Mouse (Mus musculus) hindbrain, embryonic 15.5 days (tissue): Measurements from ENCODE around the gene Fut11. TPM values are rescaled to one million over a fixed set of nuclear protein-coding genes. Genes with fewer than 3 reads are reported as not detected.

Experiments used
- ATAC-seq: fragments of 200-750 bp; cut with Nextera tagmentation; 2 replicates; pipeline ENCODE4 v1.8.0; 2017; ENCODE audit warnings: low read depth, moderate number of reproducible peaks, moderate TSS enrichment; ENCODE audit not compliant: low FRiP score
- H3K27ac ChIP-seq: fragments of 300-500 bp; sonication (generic); replicated peaks from 2 replicates; pipeline ENCODE4 v1.5.1; 2015; ENCODE audit warnings: mild to moderate bottlenecking, inconsistent platforms
- H3K27me3 ChIP-seq: fragments of 300-500 bp; sonication (generic); 2 replicates; pipeline ENCODE4 v1.6.1; 2015; ENCODE audit warnings: control low read depth, inconsistent platforms
- H3K36me3 ChIP-seq: fragments of 300-500 bp; sonication (generic); 2 replicates; pipeline ENCODE4 v1.6.1; 2015; ENCODE audit warnings: control low read depth, inconsistent platforms
- H3K4me1 ChIP-seq: fragments of 300-500 bp; sonication (generic); replicated peaks from 2 replicates; pipeline ENCODE4 v1.6.1; 2015; ENCODE audit warnings: control low read depth, inconsistent platforms
- H3K4me2 ChIP-seq: fragments of 300-500 bp; sonication (generic); 2 replicates; pipeline ENCODE4 v1.6.1; 2015; ENCODE audit warnings: moderate library complexity, mild to moderate bottlenecking, inconsistent platforms
- H3K4me3 ChIP-seq: fragments of 300-500 bp; sonication (generic); 2 replicates; pipeline ENCODE4 v1.5.1; 2015; ENCODE audit warnings: mild to moderate bottlenecking, inconsistent platforms
- H3K9ac ChIP-seq: fragments of 300-500 bp; sonication (generic); 2 replicates; pipeline ENCODE4 v1.6.1; 2015; ENCODE audit warnings: inconsistent platforms
- H3K9me3 ChIP-seq: fragments of 300-500 bp; sonication (generic); 2 replicates; pipeline ENCODE4 v1.6.1; 2016; ENCODE audit warnings: control low read depth, inconsistent platforms
- WGBS: fragments of 180-500 bp; shearing (Covaris S2); methylation state at CpG from one replicate; pipeline ENCODE4 v1.1.7; 2015; 5-methylcytosine and 5-hydroxymethylcytosine counted together
- polyA plus RNA-seq: library from polyadenylated mRNA; unstranded; fragments of >200 nt; fragmentation: Nextera tagmentation; extraction: Ambion mirVana; gene quantifications from 2 replicates; pipeline ENCODE4 v1.2.1, GENCODE M21; 2015

The Fut11 gene
- polyA plus RNA-seq, 1 experiment from 2014 or later: 30.4 TPM

- Histone ChIP-seq H3K9ac (no peak overlapping the region), H3K36me3 (peaks cover 95% of the 10 kb centered on the region), H3K4me1 (peaks cover 2% of the 10 kb centered on the region; the same call in 1 of the 2 replicates), H3K9me3 (no peaks in the 10 kb centered on the region), H3K4me3 (no peak overlapping the region), H3K4me2 (no peak overlapping the region), H3K27ac (no peak overlapping the region), H3K27me3 (no peaks in the 10 kb centered on the region)
- 93% methylated on average over 2 of the region's 2 CpGs for WGBS
- ATAC-seq: no peak
These were observed 13.0 kb upstream of the Fut11 start for GRCm38 (mm10) chr14:20681742-20682141.

- ATAC-seq: no peak
- no peaks in the 10 kb centered on the region for H3K27me3 ChIP-seq
These were observed 12.3 kb upstream of the Fut11 start for GRCm38 (mm10) chr14:20682498-20682897.

GRCm38 (mm10) chr14:20686576-20686975, 8.2 kb upstream of the Fut11 start:
- no peak for ATAC-seq
- H3K9ac ChIP-seq: no peak overlapping the region
- WGBS: 98% methylated on average over 3 of the region's 3 CpGs

More at GRCm38 (mm10) chr14:20682498-20682897, 12.3 kb upstream of the Fut11 start:
- WGBS: 75% methylated on average over 3 of the region's 3 CpGs
- peaks cover 97% of the 10 kb centered on the region for H3K36me3 ChIP-seq
- H3K4me1 ChIP-seq: no peaks in the 10 kb centered on the region
- H3K9me3 ChIP-seq: no peaks in the 10 kb centered on the region
- H3K27ac ChIP-seq: no peak overlapping the region
- H3K4me2 ChIP-seq: no peak overlapping the region
- H3K4me3 ChIP-seq: no peak overlapping the region
- no peak overlapping the region for H3K9ac ChIP-seq

DNA sequence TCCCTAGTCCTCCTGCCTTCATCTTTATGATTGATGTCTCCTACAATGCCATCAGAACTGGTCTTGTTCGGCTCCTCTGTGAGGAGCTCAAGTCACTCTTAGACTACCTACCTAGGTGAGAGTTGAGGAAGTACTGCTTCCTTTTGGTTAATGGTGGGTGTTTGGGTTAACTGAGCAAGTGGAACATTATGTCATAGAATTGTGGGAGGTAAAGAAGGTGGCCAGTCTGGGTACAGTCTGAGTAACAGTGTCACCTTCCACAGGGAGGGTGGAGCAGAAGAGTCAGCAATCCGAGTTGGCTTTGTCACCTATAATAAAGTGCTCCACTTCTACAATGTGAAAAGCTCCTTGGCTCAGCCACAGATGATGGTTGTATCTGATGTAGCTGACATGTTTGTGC, 5.8 kb upstream of the Fut11 start:
- 88% methylated on average over 2 of the region's 2 CpGs for WGBS
- ATAC-seq: no peak
- Histone ChIP-seq H3K9me3 (no peaks in the 10 kb centered on the region), H3K4me2 (no peak overlapping the region), H3K4me1 (peaks cover 3% of the 10 kb centered on the region; the same call in 1 of the 2 replicates), H3K27me3 (no peaks in the 10 kb centered on the region), H3K36me3 (peaks cover 95% of the 10 kb centered on the region), H3K9ac (no peak overlapping the region), H3K4me3 (no peak overlapping the region), H3K27ac (no peak overlapping the region)

More at GRCm38 (mm10) chr14:20686576-20686975, 8.2 kb upstream of the Fut11 start:
- H3K4me1 ChIP-seq: no peaks in the 10 kb centered on the region
- no peak overlapping the region for H3K4me2 ChIP-seq
- no peak overlapping the region for H3K4me3 ChIP-seq
- no peaks in the 10 kb centered on the region for H3K9me3 ChIP-seq
- no peak overlapping the region for H3K27ac ChIP-seq
- H3K27me3 ChIP-seq: no peaks in the 10 kb centered on the region
- peaks cover 96% of the 10 kb centered on the region for H3K36me3 ChIP-seq

GRCm38 (mm10) chr14:20691772-20692171, 3.0 kb upstream of the Fut11 start:
- 92% methylated on average over 6 of the region's 6 CpGs for WGBS
- peaks cover 21% of the 10 kb centered on the region for H3K4me1 ChIP-seq
- H3K4me3 ChIP-seq: no peak overlapping the region
- H3K9me3 ChIP-seq: no peaks in the 10 kb centered on the region
- no peaks in the 10 kb centered on the region for H3K27me3 ChIP-seq
- H3K27ac ChIP-seq: no peak overlapping the region
- no peak overlapping the region for H3K4me2 ChIP-seq
- peaks cover 67% of the 10 kb centered on the region for H3K36me3 ChIP-seq
- no peak for ATAC-seq
- no peak overlapping the region for H3K9ac ChIP-seq

- H3K4me2 ChIP-seq: no peak overlapping the region
- no peak for ATAC-seq
- no peak overlapping the region for H3K9ac ChIP-seq
- H3K27ac ChIP-seq: no peak overlapping the region
- H3K27me3 ChIP-seq: no peaks in the 10 kb centered on the region
- H3K4me3 ChIP-seq: no peak overlapping the region
- 97% methylated on average over 10 of the region's 10 CpGs for WGBS
- H3K9me3 ChIP-seq: no peaks in the 10 kb centered on the region
- peaks cover 53% of the 10 kb centered on the region for H3K36me3 ChIP-seq
- peaks cover 39% of the 10 kb centered on the region for H3K4me1 ChIP-seq
These were observed 1.1 kb upstream of the Fut11 start for GRCm38 (mm10) chr14:20693589-20694101.

- peaks cover 47% of the 10 kb centered on the region for H3K36me3 ChIP-seq
- H3K27me3 ChIP-seq: no peaks in the 10 kb centered on the region
- peaks cover 46% of the 10 kb centered on the region for H3K4me1 ChIP-seq
- peak overlapping the region; percentile 77 for H3K4me3 ChIP-seq
- H3K4me2 ChIP-seq: peak overlapping the region; percentile 79
- peak overlapping the region; percentile 84 for H3K9ac ChIP-seq
- H3K9me3 ChIP-seq: no peaks in the 10 kb centered on the region
- WGBS: 48% methylated on average over 13 of the region's 13 CpGs
- peak; percentile 0; the same call in 1 of the 2 replicates for ATAC-seq
- H3K27ac ChIP-seq: peak overlapping the region; percentile 97
These were observed 434 bp upstream of the Fut11 start for GRCm38 (mm10) chr14:20694185-20694883.

DNA sequence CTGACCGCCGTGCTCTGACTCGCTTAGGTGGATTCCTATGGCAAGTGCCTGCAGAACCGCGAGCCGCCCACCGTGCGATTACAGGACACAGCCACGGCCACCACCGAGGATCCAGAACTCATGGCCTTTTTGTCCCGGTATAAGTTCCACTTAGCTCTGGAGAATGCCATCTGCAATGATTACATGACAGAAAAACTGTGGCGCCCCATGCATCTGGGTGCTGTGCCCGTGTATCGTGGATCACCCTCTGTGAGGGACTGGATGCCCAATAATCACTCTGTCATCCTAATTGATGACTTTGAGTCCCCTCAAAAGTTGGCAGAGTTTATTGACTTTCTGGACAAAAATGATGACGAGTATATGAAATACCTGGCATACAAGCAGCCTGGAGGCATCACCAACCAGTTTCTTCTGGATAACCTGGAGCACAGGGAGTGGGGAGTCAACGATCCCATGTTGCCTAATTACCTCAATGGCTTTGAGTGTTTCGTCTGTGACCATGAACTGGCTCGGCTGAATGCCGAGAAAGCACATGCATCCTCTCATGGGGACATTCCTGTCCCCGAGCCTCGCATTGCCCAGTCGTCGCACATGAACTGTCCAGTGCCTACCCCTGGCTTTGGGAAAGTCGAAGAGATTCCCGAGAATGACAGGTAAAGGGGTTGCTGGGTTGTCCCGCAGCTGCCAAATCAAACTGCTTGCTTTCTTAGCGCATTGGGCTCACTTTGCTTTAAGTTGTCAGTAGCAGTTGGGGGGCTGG, 1.2 kb downstream of the Fut11 start:
- Histone ChIP-seq H3K4me2 (peak overlapping the region; percentile 79), H3K4me1 (peaks cover 61% of the 10 kb centered on the region), H3K9ac (peak overlapping the region; percentile 84), H3K36me3 (peaks cover 34% of the 10 kb centered on the region), H3K4me3 (peak overlapping the region; percentile 77), H3K9me3 (no peaks in the 10 kb centered on the region), H3K27me3 (no peaks in the 10 kb centered on the region), H3K27ac (peak overlapping the region; percentile 97)
- ATAC-seq: no peak
- WGBS: 9% methylated on average over 27 of the region's 27 CpGs

DNA sequence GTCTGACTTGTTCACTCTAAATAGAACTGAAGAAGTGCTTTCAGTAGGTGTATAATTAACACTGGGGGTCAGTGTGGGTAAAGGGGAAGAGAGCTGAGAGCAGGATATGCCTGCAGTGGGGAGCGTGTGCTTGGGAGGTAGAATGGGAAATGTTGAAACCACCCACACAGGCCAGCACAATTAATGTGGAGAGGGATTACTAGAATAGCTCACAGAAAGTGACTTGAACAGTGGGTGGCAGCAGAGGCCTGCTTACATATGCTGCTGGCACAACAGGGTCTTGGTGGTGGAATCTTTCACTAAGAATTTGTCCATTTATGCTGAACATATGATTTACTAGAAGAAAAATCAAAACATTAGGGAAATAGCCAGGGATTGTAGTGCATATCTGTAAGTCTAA, 2.2 kb downstream of the Fut11 start:
- peak overlapping the region; percentile 41; the same call in 1 of the 2 replicates for H3K27ac ChIP-seq
- H3K4me3 ChIP-seq: peak overlapping the region; percentile 77
- no peak for ATAC-seq
- H3K9me3 ChIP-seq: no peaks in the 10 kb centered on the region
- H3K9ac ChIP-seq: peak overlapping the region; percentile 84
- H3K4me2 ChIP-seq: peak overlapping the region; percentile 79
- H3K27me3 ChIP-seq: no peaks in the 10 kb centered on the region
- peaks cover 71% of the 10 kb centered on the region for H3K4me1 ChIP-seq
- 6% methylated on average over 1 of the region's 1 CpGs for WGBS
- peaks cover 23% of the 10 kb centered on the region for H3K36me3 ChIP-seq

DNA sequence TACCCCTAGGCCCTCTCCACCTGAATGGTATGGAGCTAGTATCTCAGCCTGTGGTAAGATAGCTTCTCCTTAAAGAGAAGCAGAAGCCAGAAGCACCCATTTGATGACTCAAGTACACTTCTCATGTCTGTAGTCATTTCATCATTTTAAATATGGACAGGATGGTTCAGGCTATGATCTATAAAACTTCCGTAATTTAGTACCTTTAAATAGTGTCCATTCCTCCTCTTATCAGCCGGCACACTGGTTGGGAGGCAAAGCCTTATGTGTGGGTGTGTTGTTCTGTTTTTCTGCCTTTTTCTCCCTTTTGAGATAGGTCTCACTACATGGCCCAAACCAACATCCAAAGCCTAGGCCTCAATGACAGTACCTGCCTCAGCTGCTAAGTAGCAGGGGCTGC, 3.7 kb downstream of the Fut11 start:
- 92% methylated on average over 2 of the region's 2 CpGs for WGBS
- H3K9me3 ChIP-seq: no peaks in the 10 kb centered on the region
- no peak overlapping the region for H3K27ac ChIP-seq
- H3K4me1 ChIP-seq: peaks cover 76% of the 10 kb centered on the region
- no peak overlapping the region for H3K9ac ChIP-seq
- H3K4me2 ChIP-seq: peak overlapping the region; percentile 79
- H3K4me3 ChIP-seq: no peak overlapping the region
- peaks cover 9% of the 10 kb centered on the region for H3K36me3 ChIP-seq
- ATAC-seq: no peak
- H3K27me3 ChIP-seq: no peaks in the 10 kb centered on the region

DNA sequence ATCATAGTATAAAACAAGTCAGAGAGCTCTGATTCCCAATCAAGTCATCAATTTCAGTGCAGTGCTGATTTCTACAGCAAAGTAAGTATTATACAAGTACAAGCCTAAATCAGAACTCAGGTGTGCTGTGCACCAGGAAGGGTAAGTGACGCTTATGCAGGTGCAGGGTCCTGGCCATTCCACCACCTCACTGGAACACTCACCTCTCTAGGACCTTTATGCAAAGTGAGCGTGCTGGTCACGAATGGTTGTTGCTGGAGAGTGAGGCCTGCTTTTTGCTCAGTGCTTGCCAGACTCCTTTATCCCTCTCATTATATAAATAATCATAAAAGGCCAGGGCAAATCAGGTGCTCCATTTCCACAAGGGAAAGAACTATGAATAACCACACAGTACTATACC, 5.6 kb downstream of the Fut11 start:
- Histone ChIP-seq H3K9ac (no peak overlapping the region), H3K4me2 (no peak overlapping the region), H3K27ac (no peak overlapping the region), H3K36me3 (peaks cover 14% of the 10 kb centered on the region; the same call in 1 of the 2 replicates), H3K27me3 (no peaks in the 10 kb centered on the region), H3K9me3 (no peaks in the 10 kb centered on the region), H3K4me3 (no peak overlapping the region), H3K4me1 (peaks cover 70% of the 10 kb centered on the region)
- no peak for ATAC-seq
- 81% methylated on average over 3 of the region's 3 CpGs for WGBS

- Histone ChIP-seq H3K27ac (no peak overlapping the region), H3K4me3 (peak overlapping the region; percentile 95), H3K4me1 (peaks cover 63% of the 10 kb centered on the region), H3K9me3 (no peaks in the 10 kb centered on the region), H3K9ac (no peak overlapping the region), H3K36me3 (peaks cover 14% of the 10 kb centered on the region; the same call in 1 of the 2 replicates), H3K27me3 (no peaks in the 10 kb centered on the region), H3K4me2 (peak overlapping the region; percentile 62)
- WGBS: 84% methylated on average over 8 of the region's 8 CpGs
- no peak for ATAC-seq
These were observed 6.8 kb downstream of the Fut11 start for GRCm38 (mm10) chr14:20701554-20701953.
